Mouse (Mus musculus): ENCODE data around the gene Tldc2.

GRCm38 (mm10) chr2:157119075-157119474 lies 32.2 kb downstream of the Tldc2 start:
- TF ChIP-seq CTCF (IDR thresholded peaks at IDR 0.05; ENCODE audit: borderline replicate concordance, control insufficient read depth, extremely low read depth, insufficient read depth, low read length, poor library complexity) (no peak), POLR2A (IDR thresholded peaks at IDR 0.05; ENCODE audit: control insufficient read depth, extremely low read depth, insufficient read depth, low read length, poor library complexity) (no peak)
